Mouse (Mus musculus) neural tube, embryonic 13.5 days (tissue): ENCODE data around the gene Fam110c. TPM values are rescaled to one million over a fixed set of nuclear protein-coding genes. Genes with fewer than 3 reads are reported as not detected.
A peak's percentile ranks its signal among the peaks of the same experiment; 100 is the strongest.
"Not testable (repeated sequence)": the region's sequence is repeated elsewhere in the genome, so short reads cannot be mapped to it uniquely, and the experiment has no call there.

ENCODE experiments used
- ATAC-seq: fragments of 200-750 bp; cut with Nextera tagmentation; 2 replicates; pipeline ENCODE4 v1.8.0; 2017; ENCODE audit warnings: low read depth, mild to moderate bottlenecking, moderate TSS enrichment, moderate library complexity
- H3K27ac ChIP-seq: fragments of 300-500 bp; sonication (generic); replicated peaks from 2 replicates; pipeline ENCODE4 v1.5.1; 2015; ENCODE audit warnings: moderate library complexity, mild to moderate bottlenecking, inconsistent platforms
- H3K27me3 ChIP-seq: fragments of 300-500 bp; sonication (generic); 2 replicates; pipeline ENCODE4 v1.6.1; 2015; ENCODE audit warnings: mild to moderate bottlenecking, inconsistent platforms
- H3K36me3 ChIP-seq: fragments of 300-500 bp; sonication (generic); 2 replicates; pipeline ENCODE4 v1.6.1; 2015; ENCODE audit warnings: mild to moderate bottlenecking, inconsistent platforms
- H3K4me1 ChIP-seq: fragments of 300-500 bp; sonication (generic); replicated peaks from 2 replicates; pipeline ENCODE4 v1.6.1; 2015; ENCODE audit warnings: inconsistent platforms
- H3K4me2 ChIP-seq: fragments of 300-500 bp; sonication (generic); 2 replicates; pipeline ENCODE4 v1.6.1; 2015; ENCODE audit warnings: inconsistent platforms, mild to moderate bottlenecking, moderate library complexity
- H3K4me3 ChIP-seq: fragments of 300-500 bp; sonication (generic); 2 replicates; pipeline ENCODE4 v1.5.1; 2015; ENCODE audit warnings: mild to moderate bottlenecking, inconsistent platforms
- H3K9ac ChIP-seq: fragments of 300-500 bp; sonication (generic); 2 replicates; pipeline ENCODE4 v1.6.1; 2015; ENCODE audit warnings: moderate library complexity, mild to moderate bottlenecking, inconsistent platforms
- H3K9me3 ChIP-seq: fragments of 300-500 bp; sonication (generic); 2 replicates; pipeline ENCODE4 v1.6.1; 2016; ENCODE audit warnings: inconsistent platforms
- WGBS: fragments of 180-500 bp; shearing (Covaris S2); methylation state at CpG from one replicate; pipeline ENCODE4 v1.1.7; 2015; 5-methylcytosine and 5-hydroxymethylcytosine counted together
- polyA plus RNA-seq: library from polyadenylated mRNA; unstranded; fragments of >200 nt; fragmentation: Nextera tagmentation; extraction: Ambion mirVana; gene quantifications from 2 replicates; pipeline ENCODE4 v1.2.1, GENCODE M21; 2015

The Fam110c gene
- 0.08 TPM in 1 of 2 replicates, not detected in the other for polyA plus RNA-seq

DNA sequence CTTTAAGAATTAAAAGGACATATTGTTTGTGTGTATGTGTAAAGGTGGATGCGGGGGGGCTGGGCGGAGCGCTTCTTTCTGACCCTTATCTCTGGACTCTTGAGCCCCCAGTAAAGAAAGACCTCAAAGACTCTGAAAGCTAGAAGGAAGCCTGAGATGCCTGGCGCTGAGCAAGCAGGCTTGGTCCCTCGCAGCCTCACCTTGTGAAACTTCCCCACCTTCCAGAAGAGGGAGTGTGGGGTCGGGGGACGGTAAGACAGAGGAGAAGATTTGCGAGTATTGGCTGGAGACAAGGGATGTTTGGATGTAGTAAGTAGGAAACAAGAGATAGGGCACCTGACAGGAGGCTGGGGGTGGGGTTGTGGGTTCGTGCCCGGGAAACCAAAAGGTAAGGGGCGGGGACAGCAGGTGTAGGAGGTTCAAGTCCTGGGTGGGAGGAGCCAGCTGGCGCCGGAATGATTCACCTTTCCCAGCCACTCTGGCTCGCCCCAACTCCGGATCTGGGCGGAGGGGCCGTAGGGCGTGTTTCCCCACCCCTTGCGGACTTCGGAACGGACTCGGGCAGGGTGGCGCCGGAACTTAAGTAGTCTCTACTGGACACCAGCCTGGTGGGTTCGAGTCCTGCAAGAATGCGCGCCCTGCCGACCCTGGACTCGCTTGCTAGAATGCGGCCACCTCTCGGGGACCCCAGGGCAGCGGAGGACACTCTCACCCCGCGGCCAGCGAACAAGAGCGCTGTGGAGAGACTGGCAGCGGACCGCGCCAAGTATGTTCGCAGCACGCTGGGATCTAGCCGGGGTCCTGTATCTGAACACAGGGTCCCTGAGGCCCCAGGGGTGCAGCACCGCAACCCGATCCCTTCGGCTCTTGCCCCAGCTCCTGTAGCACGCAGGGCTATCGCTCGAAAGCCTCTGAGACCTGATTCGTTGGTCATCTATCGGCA, at the start of gene Fam110c:
Fam110c (plus strand) TSS at position 450 of the 943 bp plus-strand sequence.
- Histone ChIP-seq H3K4me1 (peaks cover 19% of the 10 kb centered on the region), H3K9ac (peak within 1 kb of the TSS; percentile 52), H3K4me2 (peak within 1 kb of the TSS; percentile 68), H3K36me3 (no peaks in the 10 kb centered on the region), H3K27me3 (peaks cover 58% of the 10 kb centered on the region), H3K4me3 (peak within 1 kb of the TSS; percentile 40), H3K27ac (no peak within 1 kb of the TSS), H3K9me3 (no peaks in the 10 kb centered on the region)
- ATAC-seq = peak; percentile 73
- 1% methylated on average over 50 of the region's 50 CpGs for WGBS

DNA sequence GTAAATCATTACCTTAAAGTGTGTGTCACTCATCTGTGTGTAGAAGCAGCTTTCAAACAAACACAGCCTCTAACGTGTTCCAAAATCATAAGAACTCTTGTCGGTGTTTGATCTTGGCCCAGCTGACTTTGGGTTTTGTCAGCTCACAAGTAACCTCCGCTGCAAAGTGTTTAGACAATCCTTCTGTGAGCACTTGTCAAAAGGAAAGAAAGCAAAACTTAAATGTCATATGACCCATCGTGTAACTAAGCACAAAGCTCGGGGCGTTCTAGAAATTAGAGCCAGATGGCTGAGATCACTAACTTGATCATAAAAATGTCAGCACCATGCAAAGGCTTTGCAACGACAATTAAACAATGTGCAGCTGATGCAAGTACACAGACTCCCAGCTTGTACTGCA, 47.2 kb upstream of the Fam110c start:
- WGBS = 54% methylated on average over 7 of the region's 7 CpGs
- Histone ChIP-seq H3K9ac (no peak overlapping the region), H3K9me3 (no peaks in the 10 kb centered on the region), H3K27me3 (no peaks in the 10 kb centered on the region), H3K27ac (no peak overlapping the region), H3K4me2 (no peak overlapping the region), H3K36me3 (no peaks in the 10 kb centered on the region), H3K4me1 (no peaks in the 10 kb centered on the region), H3K4me3 (no peak overlapping the region)
- ATAC-seq = no peak

DNA sequence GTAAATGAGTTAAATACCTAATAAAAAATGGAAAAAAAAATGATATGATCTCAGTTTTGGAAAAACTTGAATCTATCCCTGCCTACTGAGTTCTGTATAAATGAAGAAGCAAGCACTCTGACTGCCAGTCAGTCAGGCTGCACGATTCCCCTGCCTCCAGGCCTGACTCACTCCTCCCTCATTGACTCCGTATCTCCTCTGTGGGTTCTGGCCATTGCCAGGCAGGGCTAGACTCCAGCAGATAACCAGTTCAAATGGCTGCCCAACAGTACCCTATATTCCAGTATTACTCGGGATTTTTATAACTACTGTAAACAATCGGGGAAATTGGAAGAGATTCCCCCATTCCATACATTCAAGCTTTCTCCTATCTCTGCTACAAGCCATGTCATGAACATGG, 21.6 kb upstream of the Fam110c start:
- ATAC-seq = no peak
- Histone ChIP-seq H3K9me3 (no peaks in the 10 kb centered on the region), H3K27me3 (no peaks in the 10 kb centered on the region), H3K36me3 (no peaks in the 10 kb centered on the region), H3K4me3 (no peak overlapping the region), H3K27ac (no peak overlapping the region), H3K4me1 (no peaks in the 10 kb centered on the region), H3K4me2 (no peak overlapping the region), H3K9ac (no peak overlapping the region)
- 87% methylated on average over 4 of the region's 4 CpGs for WGBS

DNA sequence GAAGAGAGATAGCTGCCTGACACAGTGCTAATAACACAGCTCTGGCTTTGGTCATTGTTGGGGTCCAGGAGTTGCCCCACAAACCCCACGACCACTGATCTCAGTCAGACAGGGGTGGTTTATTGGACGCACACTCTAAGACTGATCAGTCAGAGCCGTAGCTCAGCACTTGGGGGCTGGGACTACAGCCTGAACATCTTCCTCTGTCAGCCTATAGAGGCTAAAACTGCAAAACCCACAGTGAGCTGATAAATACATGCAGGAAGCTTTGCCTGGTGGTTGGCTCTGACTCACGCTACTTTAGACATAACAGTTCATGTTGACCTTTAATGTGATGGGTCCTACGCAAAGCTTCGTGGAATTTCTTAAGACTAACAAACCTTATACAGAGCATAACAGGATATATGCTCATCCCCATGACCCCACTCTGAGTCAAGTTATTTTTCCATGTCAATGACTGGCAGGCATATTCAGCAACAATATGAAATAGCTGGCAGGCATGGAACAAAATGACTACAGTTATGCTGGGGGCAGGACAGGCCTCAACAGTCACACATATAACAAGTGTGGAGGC, 17.3 kb upstream of the Fam110c start:
- no peak for ATAC-seq
- no peak overlapping the region for H3K4me3 ChIP-seq
- no peak overlapping the region for H3K4me2 ChIP-seq
- WGBS = 83% methylated on average over 6 of the region's 6 CpGs
- H3K4me1 ChIP-seq = no peaks in the 10 kb centered on the region
- H3K9ac ChIP-seq = no peak overlapping the region
- H3K36me3 ChIP-seq = no peaks in the 10 kb centered on the region
- H3K9me3 ChIP-seq = no peaks in the 10 kb centered on the region
- no peaks in the 10 kb centered on the region for H3K27me3 ChIP-seq
- no peak overlapping the region for H3K27ac ChIP-seq

DNA sequence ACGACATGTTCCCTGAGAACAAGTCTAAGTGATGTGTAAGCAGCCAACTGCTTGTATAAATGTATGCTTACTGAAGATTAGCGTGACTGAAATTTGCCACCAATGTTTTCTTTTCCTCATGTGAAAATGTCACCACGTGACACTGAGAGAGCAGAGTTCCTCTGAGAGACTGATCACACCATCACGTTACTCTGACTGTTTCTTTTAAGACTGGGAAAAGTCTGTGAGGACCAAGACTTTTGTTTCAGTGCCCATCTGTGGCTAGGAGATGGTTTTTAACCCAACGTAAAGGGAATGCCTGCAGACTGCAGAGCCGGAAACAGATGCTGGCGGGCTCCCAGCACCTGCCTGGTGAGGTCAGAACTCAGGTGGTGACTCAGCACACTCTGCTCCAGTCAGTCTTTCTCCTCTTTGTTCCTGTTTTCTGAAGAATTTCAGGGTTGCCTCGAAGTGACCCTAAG, 14.2 kb upstream of the Fam110c start:
- H3K9me3 ChIP-seq = no peaks in the 10 kb centered on the region
- no peaks in the 10 kb centered on the region for H3K36me3 ChIP-seq
- no peaks in the 10 kb centered on the region for H3K4me1 ChIP-seq
- ATAC-seq = no peak
- no peak overlapping the region for H3K4me3 ChIP-seq
- H3K27me3 ChIP-seq = no peaks in the 10 kb centered on the region
- H3K4me2 ChIP-seq = no peak overlapping the region
- H3K27ac ChIP-seq = no peak overlapping the region
- WGBS = 63% methylated on average over 8 of the region's 8 CpGs
- H3K9ac ChIP-seq = no peak overlapping the region

DNA sequence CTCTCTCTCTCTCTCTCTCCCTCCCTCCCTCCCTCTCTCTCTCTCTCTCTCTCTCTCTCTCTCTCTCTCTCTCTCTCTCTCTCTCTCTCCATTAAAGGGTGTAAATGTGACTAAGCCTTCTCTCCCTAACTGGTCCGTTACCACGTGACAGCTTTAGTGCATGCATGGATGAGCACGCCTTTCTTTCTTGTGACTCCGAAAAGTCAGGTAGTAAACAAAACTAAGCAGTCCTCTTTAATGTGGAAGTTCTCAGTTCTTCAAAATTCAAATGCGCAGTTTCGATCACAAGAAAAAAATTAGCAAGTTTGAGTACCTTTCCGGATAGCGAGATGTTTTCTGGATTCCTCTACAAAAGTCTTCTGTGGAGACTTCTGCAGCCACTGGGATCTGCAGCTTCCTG, 13.4 kb upstream of the Fam110c start:
- Histone ChIP-seq H3K4me3 (no peak overlapping the region), H3K4me1 (no peaks in the 10 kb centered on the region), H3K9me3 (no peaks in the 10 kb centered on the region), H3K36me3 (no peaks in the 10 kb centered on the region), H3K9ac (no peak overlapping the region), H3K27ac (no peak overlapping the region), H3K27me3 (no peaks in the 10 kb centered on the region), H3K4me2 (no peak overlapping the region)
- ATAC-seq = no peak
- 55% methylated on average over 8 of the region's 8 CpGs for WGBS

DNA sequence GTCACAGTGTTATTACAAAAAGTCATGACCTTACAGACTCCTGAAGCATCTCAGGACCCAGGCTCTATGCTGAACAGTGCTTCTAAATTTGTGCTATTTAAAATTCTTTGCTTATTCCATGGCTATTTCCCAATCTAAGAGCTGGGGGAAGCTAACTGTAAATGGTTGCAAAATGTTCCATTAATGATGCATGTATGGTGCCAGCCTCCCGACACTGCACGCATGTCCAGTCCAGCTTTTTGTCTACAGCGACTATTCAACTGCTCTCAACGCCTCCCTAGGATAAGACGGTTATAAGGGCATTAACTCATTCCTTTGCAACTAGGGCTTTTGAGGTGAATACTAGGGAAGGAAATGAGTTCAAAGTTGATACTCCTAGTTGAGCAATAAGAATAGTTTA, 2.4 kb upstream of the Fam110c start:
- Histone ChIP-seq H3K27me3 (peaks cover 46% of the 10 kb centered on the region), H3K36me3 (no peaks in the 10 kb centered on the region), H3K4me1 (peaks cover 19% of the 10 kb centered on the region), H3K9ac (no peak overlapping the region), H3K9me3 (no peaks in the 10 kb centered on the region), H3K4me2 (no peak overlapping the region), H3K27ac (no peak overlapping the region), H3K4me3 (no peak overlapping the region)
- 80% methylated on average over 5 of the region's 5 CpGs for WGBS
- no peak for ATAC-seq

DNA sequence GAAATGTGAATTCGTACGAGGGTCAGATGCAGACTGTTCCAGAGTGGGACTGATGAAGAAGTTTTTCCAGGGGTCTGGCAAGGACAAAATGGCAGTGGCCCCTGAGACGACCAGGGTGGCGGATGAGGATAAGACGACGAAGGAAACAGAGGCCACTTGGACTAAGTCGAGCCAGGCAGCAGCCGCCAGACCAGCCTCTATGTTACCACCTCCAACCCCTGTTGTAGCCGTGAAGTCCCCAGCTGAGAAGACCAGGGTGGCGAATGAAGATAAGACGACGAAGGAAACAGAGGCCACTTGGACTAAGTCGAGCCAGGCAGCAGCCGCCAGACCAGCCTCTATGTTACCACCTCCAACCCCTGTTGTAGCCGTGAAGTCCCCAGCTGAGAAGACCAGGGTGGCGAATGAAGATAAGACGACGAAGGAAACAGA, 710 bp downstream of the Fam110c start:
- not testable (repeated sequence) for H3K27ac ChIP-seq, H3K36me3 ChIP-seq, H3K9me3 ChIP-seq
- peak; percentile 57 for ATAC-seq
- Histone ChIP-seq H3K4me3 (peak overlapping the region; percentile 40), H3K4me2 (peak overlapping the region; percentile 68), H3K9ac (peak overlapping the region; percentile 27), H3K4me1 (peaks cover 19% of the 10 kb centered on the region), H3K27me3 (peaks cover 58% of the 10 kb centered on the region)
- 1% methylated on average over 17 of the region's 18 CpGs for WGBS

DNA sequence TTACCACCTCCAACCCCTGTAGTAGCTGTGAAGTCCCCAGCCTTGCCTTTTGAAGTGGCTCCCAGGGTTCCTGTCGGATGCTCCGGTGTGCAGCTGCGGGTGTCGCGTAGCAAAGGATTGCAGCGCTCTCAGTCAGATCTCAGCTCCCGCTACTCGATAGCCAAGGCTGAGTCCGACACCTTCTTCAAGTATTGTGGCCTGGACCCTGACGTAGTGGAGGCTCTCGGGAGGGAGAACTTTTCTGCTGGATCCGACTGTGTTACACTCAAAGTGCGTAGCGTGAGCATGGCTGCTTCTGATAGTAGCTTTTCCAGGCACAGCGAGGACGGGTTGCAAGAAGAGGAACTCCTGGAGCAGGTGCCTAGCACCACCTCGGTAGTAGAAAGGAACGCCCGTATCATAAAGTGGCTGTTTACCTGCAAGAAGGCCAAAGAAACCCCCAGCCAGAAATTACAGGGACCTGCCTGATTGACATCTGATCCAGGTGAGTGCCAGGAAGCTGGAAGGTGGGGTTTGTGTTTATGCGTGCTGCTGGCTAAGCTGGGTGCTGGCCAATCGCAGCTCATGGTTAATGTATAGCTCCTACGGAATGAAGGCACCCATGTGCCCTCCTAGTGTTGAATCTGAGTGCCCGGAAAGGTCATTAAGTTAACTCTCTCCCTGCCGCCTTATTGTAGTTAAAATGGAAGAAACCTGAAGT, 1.3 kb downstream of the Fam110c start:
- H3K27me3 ChIP-seq = peaks cover 58% of the 10 kb centered on the region
- H3K4me1 ChIP-seq = peaks cover 19% of the 10 kb centered on the region
- no peaks in the 10 kb centered on the region for H3K36me3 ChIP-seq
- H3K27ac ChIP-seq = no peak overlapping the region
- no peaks in the 10 kb centered on the region for H3K9me3 ChIP-seq
- peak overlapping the region; percentile 52 for H3K9ac ChIP-seq
- ATAC-seq = peak; percentile 56
- 2% methylated on average over 24 of the region's 24 CpGs for WGBS
- peak overlapping the region; percentile 40 for H3K4me3 ChIP-seq
- peak overlapping the region; percentile 68 for H3K4me2 ChIP-seq

DNA sequence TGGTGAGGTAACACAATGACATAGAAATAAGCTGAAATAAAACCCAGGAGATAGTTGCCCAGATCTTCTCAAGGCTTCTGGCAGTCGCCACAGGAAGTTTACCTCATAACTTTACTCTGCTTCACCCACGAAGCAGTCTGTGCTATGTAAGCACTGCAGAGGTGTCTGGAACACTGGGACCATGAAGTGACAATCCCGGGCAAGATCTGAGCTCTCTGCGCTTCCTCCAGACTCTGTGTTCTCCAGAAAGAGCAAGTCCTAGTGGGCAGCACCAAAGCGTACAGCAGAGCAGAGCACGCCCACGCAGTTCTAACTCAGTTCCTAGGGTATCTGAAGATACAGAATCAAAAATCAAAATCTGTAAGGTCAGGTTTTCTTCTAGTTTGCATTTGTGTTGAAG, 3.4 kb downstream of the Fam110c start:
- Histone ChIP-seq H3K27ac (no peak overlapping the region), H3K27me3 (peaks cover 50% of the 10 kb centered on the region), H3K9ac (no peak overlapping the region), H3K4me1 (peaks cover 19% of the 10 kb centered on the region), H3K36me3 (no peaks in the 10 kb centered on the region), H3K4me2 (no peak overlapping the region), H3K4me3 (no peak overlapping the region), H3K9me3 (no peaks in the 10 kb centered on the region)
- no peak for ATAC-seq
- 85% methylated on average over 7 of the region's 7 CpGs for WGBS

DNA sequence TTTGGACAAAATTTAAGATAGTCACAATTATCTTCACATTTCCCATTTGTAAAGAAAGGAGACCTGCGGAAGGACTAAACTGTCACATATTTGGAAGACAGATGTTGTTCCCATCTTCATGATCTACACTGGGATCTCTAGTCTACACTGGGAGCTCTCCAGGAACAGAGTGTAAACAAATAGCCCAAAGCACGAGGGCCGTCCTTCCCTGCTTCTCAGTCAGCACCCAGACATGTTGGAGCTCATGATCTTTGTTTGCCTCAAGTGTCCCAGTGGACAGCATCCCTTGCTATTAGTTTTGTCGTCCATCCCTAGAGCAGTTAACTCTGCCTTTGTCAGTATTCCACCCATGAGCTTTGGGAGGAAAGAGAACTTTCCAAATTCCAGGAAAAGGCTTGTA, 4.4 kb downstream of the Fam110c start:
- H3K4me3 ChIP-seq = no peak overlapping the region
- H3K27me3 ChIP-seq = peaks cover 40% of the 10 kb centered on the region
- H3K9ac ChIP-seq = no peak overlapping the region
- H3K36me3 ChIP-seq = no peaks in the 10 kb centered on the region
- ATAC-seq = no peak
- H3K9me3 ChIP-seq = no peaks in the 10 kb centered on the region
- no peak overlapping the region for H3K27ac ChIP-seq
- H3K4me2 ChIP-seq = no peak overlapping the region
- H3K4me1 ChIP-seq = peaks cover 19% of the 10 kb centered on the region
- WGBS = 60% methylated on average over 4 of the region's 4 CpGs

DNA sequence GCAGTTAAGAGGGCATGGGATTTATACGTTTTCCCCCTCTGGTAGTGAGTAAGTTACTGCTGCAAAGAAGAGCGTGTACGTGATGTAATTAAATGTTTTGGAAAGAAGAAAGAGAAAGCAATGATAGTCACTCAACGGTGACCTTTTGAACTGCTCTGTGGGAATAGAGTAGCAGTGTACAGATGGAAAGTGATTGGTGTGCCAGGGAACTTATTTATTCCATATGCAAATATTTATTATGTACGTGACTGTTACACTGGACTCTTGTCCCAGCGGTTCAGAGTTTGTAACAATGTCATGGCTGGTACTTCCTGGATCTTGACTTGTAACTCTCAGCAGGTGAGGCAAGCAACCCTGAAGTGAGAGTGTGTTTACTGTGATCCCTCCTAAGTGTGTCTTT, 6.7 kb downstream of the Fam110c start:
- no peak for ATAC-seq
- no peaks in the 10 kb centered on the region for H3K9me3 ChIP-seq
- H3K36me3 ChIP-seq = no peaks in the 10 kb centered on the region
- peaks cover 20% of the 10 kb centered on the region for H3K27me3 ChIP-seq
- H3K4me1 ChIP-seq = peaks cover 2% of the 10 kb centered on the region
- no peak overlapping the region for H3K27ac ChIP-seq
- no peak overlapping the region for H3K4me2 ChIP-seq
- no peak overlapping the region for H3K4me3 ChIP-seq
- 70% methylated on average over 6 of the region's 6 CpGs for WGBS
- H3K9ac ChIP-seq = no peak overlapping the region
